Mouse (Mus musculus) embryo, embryonic 11.5 days (tissue): ENCODE data around the gene AC129217.1.

Experiments used
- DNase-seq: peaks from one replicate; pipeline ENCODE4 v3.0.0-alpha.2; 2012; ENCODE audit warnings: low read depth, low spot score

AC129217.1 gene

DNA sequence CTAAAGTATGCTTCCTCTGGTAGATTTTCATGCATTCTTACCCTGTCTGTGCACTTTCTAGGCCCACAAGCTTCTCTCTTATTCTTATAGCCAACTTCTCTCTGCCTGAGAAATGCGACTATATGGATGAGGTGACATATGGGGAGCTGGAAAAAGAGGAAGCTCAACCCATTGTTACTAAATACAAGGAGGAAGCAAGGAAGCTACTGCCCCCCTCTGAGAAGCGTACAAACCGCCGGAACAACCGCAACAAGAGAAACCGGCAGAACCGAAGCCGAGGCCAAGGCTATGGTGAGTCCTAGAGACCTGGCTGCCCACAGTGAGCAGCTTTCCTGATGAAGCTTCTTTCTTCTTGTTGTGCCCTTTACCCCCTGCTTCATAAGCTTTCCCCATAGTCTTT is at the start of gene AC129217.1:
TSS of gene AC129217.1 (plus strand) at position 114 of the 400 bp plus-strand sequence.
- DNase-seq = no peak

DNA sequence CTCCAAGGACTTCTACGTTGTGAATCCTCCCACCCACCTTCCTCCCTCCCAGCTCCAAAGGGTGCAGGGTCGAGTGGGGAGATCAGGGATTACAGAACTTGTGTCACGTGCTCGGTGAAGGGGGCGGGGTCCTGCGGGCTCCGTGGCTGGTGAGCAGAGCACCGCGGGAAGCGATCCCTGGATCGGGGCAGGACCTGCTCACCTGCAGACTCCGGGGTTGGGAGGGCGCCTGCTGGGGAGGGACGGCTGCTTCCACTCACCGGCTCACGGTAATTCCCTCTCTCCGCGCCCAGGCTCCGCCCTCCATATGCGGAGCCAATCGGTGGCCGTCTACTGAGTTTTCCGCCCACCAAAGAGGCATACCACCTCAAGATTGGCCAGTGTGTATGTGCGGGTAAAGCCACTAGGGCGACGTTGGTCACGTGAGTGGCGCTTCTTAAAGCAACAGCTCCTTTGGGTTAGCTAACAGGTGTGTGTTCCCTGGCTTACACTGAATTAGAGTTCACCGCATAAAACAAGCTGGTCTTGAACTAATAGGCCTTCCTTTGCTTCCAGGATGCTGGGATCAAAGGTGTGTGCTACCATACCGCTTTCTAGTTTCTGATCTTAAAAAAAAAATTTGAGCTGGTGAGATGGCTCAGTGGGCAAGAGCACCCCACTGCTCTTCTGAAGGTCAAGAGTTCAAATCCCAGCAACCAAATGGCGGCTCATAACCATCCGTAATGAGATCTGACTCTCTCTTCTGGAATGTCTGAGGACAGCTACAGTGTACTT is 43.4 kb upstream of the AC129217.1 start, which contains the start of gene Taf6l:
TSS of gene Taf6l (minus strand) at position 410 of the 774 bp plus-strand sequence.
- peak; percentile 91 for DNase-seq

DNA sequence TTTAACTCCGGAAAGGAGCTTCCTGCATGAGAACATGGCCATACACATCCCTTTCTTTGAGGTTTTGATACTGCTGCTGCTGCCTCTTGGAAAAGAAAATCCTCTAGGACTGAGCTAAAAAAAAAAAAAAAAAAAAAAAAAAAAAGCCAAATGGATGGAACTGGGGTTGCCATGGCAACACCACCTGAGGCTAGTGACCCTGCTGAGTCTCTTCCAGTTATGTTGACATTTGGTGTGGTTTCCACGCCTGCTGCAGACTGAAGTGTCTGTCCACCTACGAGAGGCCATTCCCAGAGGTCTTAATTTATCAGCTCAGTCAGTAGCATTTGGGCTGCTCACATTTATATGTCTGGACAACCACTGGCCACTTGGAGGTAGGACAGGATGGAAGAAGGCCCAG is 41.1 kb upstream of the AC129217.1 start:
- no peak for DNase-seq

DNA sequence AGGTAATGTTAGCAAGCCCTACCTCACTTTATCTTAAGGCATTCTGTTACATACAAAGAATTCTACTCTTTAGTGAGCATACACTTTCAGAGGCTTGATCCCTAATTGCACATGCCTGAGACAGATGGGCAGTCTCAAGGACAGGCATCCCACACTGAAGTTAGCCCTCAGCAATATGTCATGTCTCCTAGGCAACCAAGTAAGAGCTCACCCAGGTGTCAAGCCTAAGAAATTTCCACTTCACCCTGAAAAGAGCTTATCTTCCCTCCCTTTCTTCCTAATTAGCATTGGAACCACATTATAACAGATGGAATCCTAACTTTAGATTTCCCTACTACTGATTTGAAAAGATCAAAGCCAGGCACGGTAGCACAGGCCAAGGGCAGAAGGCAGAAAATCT is 40.4 kb upstream of the AC129217.1 start:
- no peak for DNase-seq

DNA sequence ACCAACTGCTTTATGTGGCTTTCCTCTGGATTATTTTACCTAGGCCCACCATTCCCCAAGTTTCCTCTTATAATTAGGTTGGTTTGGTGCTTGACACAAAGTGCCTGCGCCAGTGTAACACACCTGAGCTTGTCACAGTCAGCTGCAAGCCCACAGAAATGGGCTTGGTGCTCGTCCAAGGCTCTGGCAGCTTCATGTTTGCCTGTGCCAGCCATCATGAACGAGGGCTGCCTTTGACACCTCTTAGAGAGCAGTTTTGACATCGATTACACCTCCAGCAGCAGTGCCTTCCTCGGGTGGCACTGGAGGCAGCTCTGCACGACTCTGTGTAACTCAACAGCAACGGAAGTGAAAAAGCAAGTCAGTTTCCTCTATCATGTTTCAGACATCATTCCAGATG is 39.4 kb upstream of the AC129217.1 start:
- no peak for DNase-seq

DNA sequence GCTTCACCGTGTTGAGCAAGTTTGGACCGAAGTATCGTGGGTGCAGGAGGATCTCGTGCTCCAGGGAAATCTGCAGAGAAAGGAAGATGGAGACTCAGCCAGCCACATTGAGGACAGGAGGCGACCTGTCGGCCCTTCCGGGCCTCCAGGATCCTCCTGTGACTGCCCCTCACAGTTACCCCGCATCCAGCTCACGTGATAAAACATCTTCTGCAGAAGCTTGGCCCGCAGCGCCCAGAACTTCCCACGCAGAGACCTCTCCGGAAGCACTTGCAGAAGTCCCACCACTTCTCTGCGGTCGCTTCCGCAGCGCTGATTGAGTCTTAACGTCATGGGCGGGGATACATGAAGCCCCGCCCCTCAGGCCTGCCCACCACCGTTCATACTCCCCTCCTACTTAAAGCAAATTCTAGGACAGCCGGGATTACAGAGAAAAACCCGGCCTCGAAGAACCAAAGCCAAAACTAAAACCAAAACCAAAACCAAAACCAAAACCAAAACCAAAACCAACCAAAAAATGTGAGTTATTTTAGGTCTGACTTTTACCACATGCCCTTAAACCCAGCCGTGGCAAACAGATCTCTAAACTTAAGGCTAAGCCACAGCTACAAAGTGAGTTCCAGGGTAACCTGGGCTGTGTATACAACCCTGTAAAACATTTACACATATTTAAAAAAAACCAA is 31.2 kb upstream of the AC129217.1 start, which contains the start of gene Polr2g:
TSS of gene Polr2g (minus strand) at position 314 of the 683 bp plus-strand sequence.
- DNase-seq = peak; percentile 87

DNA sequence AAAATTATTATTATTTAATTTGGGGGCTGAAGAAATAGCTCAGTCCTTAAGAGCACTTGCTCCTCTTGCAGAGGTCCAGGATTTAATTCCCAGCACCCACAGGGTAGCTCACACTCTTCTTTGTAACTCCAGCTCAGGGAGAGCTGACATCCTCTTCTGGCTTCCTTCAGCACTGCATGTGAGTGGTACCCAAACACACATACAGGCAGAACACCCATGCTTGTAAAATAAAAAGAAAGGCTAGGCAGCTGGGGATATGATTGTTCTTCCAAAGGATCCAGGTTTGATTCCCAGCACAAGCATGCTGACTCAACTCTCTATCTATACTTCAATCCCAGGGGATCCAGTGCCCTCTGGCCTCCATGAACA is 30.6 kb upstream of the AC129217.1 start:
- DNase-seq = no peak

DNA sequence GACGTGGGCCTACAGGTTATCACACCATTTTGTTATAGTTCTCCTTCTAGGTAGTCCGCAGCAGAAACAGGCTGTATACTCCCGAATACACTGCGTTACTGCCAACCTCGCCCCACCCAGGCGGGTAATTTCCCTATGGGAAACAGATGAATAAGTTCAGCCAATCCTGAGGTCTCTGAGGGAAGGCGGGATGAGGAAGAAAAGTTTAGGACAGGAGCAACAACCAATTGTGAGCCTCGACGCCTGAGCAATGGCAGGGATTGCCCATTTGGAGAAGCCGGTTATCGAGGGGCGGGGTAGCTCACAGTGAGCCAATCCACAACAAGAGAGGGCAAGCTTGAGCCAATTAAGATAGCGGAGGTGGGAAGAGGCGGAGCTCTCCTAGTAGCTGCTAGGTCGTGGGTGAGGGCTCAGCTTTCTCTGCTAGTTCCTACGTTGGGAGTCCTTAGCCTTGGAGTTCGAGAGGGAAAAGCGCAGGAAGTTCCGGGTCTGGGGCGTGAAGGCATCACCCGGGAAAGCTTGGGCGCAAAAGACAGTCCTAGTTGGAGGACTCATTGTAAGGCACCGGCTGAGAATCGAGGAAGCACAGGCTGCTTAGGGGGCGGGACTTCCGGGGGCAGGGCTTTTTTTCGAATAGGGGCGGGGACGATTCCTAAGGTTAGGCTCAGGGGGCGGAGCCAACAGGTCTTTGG is 27.3 kb upstream of the AC129217.1 start, which contains the start of gene Zbtb3:
TSS of gene Zbtb3 (plus strand) at position 426 of the 692 bp plus-strand sequence.
- DNase-seq = peak; percentile 93

DNA sequence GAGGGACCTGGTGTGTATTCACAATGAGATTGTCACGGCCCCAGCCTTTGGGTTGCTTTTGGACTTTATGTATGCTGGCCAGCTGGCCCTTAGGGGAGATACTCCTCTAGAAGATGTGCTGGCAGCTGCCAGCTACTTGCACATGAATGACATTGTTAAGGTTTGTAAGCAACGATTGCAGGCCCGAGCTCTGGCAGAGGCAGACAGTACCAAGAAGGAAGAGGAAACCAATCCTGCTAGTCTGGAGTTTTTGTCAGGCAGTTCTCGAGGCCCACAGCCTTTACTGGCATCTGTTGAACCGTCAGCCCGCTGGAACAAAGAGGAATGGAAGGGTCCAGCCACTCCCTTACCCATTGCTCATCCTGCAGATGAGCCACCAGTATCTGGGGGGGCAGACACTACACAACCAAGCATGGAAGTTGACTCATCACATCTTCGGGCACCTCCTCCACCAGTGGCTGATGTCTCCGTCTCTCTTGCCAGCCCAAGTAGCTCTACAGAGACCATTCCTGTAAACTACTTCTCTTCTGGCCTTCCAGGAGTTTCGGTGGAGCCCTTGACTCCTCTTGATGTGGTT is 26.3 kb upstream of the AC129217.1 start:
- no peak for DNase-seq

DNA sequence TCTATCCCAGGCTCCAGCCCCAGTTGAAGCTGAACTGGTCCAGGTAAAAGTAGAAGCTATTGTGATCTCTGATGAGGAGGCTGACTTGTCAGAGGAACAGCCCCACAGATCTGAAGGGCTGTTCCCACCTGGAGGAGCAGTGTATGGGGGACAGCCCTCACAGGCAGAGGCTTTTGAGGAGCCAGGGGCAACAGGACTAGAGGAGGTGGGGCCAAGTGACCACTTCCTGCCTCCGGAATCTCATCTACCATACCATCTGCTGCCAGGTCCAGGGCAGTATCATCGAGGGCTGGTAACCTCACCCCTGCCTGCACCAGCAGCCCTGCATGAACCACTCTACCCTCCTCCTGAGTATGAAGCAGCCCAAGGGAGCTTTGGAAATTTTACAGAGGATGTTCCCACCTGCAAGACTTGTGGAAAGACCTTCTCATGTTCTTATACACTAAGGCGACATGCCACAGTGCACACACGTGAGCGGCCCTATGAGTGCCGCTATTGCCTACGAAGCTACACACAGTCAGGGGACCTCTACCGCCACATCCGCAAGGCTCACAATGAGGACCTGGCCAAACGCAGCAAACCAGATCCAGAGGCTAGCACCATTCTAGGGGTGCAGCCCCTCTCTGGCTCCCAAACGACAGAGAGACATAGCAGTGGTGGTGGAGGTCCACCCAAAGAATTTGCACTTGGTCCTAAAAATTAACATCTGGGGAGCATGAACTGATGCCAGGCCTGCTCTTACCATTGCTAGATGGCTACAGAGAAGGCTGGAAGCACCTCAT is 25.5 kb upstream of the AC129217.1 start:
- no peak for DNase-seq

DNA sequence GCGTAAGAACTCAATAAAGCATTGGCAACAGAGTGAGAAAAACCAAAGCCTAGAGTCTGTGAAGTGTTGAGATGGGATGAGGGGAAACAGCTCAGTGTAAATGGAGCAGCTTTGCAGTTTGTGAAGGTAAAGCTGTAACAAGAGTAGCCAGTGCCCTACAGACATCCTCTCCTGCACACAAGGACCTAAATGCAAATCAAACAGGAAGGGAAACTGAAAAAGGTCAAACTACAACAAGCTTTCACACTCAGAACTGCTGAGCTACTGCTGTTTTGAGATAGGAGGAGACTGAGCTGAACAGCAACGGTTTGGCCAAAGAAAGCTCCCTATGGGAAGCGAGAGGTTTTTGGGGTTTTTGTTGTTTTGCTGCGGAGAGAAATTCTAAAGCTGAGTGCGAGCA is 22.8 kb upstream of the AC129217.1 start:
- no peak for DNase-seq

DNA sequence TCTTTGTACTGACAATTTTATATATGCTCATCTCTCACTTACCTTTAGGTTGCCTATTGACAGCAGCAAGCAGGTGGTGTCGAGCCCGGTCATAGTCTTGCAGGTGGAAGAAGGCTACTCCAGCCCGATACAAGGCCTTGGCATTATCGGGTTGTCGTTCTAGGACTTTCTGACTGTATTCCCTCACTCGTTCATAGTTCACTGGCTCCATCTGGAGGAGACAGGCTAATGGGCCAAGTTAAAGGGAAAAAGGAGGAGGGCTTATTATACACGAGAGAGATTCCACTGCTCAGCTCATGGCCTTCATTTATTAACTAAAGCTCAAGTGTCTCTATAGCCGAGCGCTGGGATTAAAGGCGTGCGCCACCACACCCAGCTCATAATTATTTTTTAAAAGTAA is 13.8 kb upstream of the AC129217.1 start:
- no peak for DNase-seq

DNA sequence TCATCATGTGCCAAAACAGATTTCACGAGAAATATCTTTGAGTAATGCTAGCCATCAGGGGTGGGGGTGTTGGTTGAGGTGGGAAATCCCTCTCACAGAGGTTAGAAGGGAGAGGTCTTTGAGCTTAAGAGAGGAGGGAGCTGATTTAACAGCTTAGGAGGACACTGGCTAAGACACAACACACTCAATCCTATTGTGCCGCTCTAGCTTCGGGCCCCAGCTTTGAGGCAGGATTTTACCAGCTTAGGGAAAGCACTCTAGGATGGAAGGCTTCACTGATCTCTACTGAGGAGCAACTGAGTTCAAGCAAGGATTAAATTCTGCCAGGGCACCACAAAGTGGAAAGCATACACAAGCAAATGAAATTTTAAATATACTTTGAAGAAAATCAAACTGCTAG is 12.6 kb upstream of the AC129217.1 start:
- DNase-seq = no peak

DNA sequence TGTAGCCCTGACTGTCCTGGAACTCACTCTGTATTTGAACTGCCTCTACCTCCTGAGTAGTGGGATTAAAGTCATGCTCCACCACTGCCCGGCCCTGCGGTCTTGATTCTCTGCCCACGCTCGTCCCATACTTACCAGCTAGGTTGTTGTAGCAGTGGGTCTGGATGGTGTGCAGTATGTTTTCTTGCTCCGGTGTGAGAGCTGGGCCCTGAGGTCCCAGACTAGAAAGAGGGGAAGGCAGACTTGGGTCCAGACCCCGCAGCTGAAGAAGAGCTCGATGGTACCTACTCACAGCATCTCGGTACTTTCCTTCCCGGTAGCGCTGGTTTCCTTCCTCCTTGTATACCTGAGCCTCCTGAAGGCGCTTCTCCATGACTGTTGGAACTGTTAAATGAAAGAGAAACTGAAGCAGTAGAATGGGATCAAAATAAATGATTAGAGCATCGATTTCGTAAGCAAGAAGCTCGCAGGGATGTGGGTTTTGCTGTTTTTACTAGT is 11.2 kb upstream of the AC129217.1 start:
- DNase-seq = no peak

DNA sequence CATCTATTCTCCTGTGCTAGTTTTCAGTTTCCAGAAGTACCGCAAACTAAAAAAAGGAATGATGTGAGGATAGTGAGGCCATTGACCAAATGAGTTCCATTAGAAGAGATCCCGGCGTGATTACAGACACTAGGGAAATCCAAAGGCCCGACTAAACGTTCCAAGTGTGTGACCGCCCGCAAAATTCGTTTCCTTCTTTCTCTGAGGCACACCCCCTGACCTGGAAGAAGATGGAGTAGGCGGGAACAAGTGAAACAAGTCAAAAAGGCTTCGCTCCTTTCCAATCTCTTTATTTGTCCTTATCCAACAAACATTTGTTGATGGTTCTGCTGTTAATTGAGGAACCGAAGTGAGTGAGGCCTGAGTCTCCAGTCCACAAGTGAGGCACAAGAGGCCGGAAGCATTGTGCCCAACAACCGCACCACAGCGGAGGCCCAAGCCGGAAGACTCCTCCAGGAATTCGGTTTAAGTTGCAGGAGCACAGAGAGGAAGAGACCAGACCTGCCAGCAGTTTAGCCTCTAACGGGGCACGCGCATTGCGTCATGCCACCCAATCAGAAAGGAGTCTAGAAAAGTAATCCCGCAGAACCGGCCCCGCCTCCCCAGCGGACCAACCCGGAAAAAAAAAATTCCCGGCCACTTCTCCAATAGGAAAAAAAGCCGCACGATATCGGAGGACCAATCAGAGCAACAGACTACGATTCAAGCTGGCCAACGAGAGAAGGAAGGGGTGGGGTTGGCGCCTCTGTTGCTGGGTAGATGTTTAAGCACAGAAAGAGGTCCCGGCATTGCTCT is 10.6 kb upstream of the AC129217.1 start, which contains the start of gene Ttc9c:
TSS of gene Ttc9c (minus strand) at position 533 of the 795 bp plus-strand sequence.
- peak; percentile 96 for DNase-seq

DNA sequence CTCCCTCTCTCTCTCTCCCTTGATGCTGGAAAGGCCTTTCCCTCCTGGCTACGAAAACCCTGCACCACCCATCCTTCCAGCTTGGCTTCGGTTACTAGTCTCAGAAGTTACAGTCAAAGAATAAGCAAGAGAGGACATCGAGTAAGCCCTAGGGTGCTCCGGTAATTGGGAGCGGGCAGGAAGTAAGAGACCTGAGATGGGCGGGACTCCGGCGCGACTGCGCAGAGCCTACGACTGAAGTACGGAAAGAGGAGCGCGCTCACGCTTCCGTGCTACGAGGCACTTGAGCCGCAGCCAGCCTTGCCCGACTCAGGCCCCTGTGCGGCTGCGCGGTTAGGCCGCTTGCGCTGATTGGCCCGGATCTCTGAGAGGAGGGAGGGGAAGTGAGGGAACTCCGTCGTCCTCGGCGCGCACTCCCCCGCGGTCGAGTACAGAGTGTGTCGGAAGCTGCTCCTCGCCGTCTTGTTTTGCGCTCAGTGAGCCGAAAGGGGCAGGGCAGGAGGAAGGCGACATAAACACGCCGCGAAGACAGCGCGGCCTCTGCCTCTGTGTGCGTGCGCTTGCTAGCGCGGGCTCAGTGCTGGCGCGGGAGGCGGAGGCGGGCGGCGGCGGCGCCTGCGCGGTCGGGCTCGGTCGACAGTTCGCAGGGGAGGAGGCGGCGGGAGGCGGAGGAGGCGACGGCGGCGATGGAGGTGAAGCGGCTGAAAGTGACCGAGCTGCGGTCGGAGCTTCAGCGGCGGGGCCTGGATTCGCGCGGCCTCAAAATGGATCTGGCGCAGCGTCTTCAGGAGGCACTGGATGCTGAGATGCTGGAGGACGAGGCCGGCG is 9.8 kb upstream of the AC129217.1 start, which contains the start of gene Hnrnpul2:
TSS of gene Hnrnpul2 (plus strand) at position 415 of the 828 bp plus-strand sequence.
- DNase-seq = peak; percentile 96

DNA sequence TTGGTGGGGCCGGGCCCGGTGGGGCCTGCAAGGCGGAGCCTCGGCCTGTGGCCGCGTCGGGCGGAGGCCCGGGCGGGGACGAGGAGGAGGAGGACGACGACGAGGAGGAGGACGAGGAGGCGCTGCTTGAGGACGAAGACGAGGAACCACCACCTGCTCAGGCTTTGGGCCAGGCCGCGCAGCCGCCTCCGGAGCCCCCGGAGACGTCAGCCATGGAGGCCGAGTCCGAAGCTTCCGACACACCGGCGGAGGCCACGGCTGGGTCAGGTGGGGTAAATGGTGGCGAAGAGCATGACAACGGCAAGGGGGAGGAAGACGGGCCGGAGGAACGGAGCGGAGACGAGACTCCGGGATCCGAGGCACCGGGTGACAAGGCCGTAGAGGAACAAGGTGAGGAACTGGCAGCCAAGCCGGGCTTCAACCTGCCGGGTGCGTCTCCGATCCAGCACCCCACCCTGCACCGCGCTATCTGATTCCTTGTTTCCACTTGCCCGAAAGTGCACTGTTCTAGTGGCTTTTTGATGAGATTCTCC is 9.1 kb upstream of the AC129217.1 start:
- no peak for DNase-seq

DNA sequence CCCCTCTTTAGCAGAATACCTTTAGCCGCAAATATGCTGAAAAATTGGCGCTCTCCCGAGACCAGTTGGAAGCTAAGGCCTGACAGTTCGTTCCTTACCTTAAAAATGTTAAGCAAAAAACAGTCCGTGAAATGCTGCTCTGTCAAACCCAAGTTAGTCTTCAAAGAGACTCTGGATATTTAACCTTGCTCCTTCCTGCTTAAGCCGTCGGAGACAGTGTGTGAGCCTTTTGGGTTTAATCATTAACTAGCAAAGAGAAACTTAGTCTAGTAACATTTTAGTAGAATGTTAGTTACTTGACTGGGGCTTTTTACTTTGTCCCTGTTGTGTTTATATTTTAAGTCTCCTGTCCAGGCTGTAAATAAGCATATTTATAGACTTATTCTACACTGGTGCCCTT is 8.4 kb upstream of the AC129217.1 start:
- no peak for DNase-seq

DNA sequence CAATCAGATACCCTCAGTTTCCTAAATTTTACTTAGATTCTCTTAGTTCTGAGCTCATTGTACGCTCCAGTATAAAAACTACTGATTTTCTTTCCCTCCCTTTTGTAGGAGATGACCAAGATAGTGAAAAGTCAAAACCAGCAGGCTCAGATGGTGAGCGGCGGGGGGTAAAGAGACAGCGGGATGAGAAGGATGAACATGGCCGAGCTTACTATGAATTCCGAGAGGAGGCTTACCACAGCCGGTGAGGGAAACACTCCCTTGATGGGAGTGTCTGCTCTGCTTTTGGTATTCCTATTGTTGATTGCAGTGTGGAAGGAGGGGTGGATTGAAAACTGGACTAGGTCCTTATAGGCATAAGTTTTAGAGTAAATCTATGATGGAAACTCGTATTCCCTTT is 6.9 kb upstream of the AC129217.1 start:
- no peak for DNase-seq
